Mouse (Mus musculus): ENCODE data around the gene Mbnl3.

DNA sequence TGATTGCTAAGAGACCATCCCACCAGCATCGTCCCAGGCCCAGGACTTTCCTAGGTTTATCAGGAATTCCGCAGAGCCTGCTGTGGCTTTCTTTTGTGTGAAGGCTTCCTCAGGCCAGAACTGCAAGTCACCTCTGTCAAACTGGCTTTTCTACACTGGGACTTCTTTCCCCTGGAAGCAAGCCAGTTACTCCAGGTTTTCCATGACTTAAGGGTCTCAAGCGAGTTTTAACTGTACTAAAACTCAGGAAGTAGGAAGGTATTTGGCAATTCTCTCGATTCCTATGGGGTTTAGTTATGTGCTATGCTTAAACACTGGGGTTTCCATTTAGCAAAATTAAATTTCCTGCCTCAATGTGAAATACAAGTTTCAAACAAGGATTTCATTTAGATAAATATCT is 57.9 kb downstream of the Mbnl3 start:
- TF ChIP-seq MYOD1 (IDR thresholded peaks at IDR 0.05; ENCODE audit: control insufficient read depth in 1 of 3, insufficient read length in 2 of 3, low read depth in 2 of 3): no peak
- no peak for TF ChIP-seq POLR2A (IDR thresholded peaks at IDR 0.05; ENCODE audit: insufficient read length, low read depth)
- no peak for TF ChIP-seq MAX (IDR thresholded peaks at IDR 0.05; ENCODE audit: low read depth)
- no peak for TF ChIP-seq CEBPB (IDR thresholded peaks at IDR 0.05; ENCODE audit: insufficient read depth, poor library complexity, severe bottlenecking)
- TF ChIP-seq USF1 (IDR thresholded peaks at IDR 0.05; ENCODE audit: low read depth): no peak
- TF ChIP-seq POLR2AphosphoS2 (IDR thresholded peaks at IDR 0.05; ENCODE audit: insufficient read length, low read depth): no peak
- no peak for TF ChIP-seq SRF (IDR thresholded peaks at IDR 0.05; ENCODE audit: control insufficient read depth, insufficient read length, low read depth)
- TF ChIP-seq MYOG (IDR thresholded peaks at IDR 0.05; ENCODE audit: control insufficient read depth in 1 of 3, insufficient read depth in 1 of 3, insufficient read length in 2 of 3, low read depth in 2 of 3): no peak
- no peak for TF ChIP-seq TCF12 (IDR thresholded peaks at IDR 0.05; ENCODE audit: insufficient read depth, poor library complexity, severe bottlenecking)
